Mouse (Mus musculus) adipocyte (in vitro differentiated cells): Measurements from ENCODE around the gene 4833420G17Rik.
"Not testable (repeated sequence)": the region's sequence is repeated elsewhere in the genome, so short reads cannot be mapped to it uniquely, and the experiment has no call there.

Experiments used
- DNase-seq: peaks from one replicate; pipeline ENCODE4 v3.0.0-alpha.2; 2016; ENCODE audit warnings: low spot score

The 4833420G17Rik gene

DNA sequence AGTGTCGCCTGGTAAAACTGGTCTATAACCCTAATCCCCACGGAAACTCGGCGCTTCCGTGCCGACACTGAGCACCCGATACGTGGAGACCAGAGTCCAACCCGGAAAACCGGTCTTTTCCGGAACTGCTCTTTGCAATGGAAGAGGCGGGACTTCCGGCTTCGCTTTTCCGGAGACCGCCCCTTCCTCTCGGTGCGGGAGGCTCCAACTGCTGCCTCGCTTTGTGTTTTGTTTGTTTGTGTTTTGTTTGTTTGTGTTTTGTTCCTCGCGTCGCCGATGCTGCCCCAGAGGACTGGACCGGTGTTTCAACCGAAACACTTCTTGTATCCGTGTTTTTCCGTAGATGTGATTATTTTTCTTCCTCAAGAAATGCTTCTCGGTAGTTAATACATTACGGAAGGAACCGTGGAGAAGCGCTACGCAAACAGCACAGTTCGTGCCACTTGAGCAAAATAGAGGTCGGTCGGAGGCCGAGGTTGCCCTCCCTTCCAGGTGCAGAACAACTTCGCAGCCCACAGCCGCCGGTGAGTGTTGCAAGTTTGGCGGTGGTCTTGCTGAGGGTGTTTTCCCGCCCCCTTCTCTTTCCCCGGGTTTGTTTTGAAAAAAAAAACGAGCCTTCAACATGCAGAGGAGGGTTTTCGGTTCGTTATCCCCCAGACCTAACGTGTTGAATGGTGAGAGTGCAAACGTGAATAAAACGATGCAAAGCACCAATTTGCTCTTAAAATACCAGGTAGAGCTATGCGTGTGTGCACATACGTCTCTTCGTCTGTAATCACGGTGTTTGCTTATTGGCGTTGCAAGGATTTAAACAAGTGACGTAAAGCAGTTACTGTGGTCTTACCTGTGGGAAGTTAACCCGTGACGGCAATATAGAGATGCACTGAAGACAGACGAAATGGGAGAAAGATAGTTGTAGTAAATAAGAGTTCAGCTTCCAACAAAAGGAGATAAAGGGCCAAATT is at the start of gene 4833420G17Rik:
Gene 4833420G17Rik (plus strand): TSS at position 173 of the 965 bp plus-strand sequence.
- peak; percentile 95 for DNase-seq

DNA sequence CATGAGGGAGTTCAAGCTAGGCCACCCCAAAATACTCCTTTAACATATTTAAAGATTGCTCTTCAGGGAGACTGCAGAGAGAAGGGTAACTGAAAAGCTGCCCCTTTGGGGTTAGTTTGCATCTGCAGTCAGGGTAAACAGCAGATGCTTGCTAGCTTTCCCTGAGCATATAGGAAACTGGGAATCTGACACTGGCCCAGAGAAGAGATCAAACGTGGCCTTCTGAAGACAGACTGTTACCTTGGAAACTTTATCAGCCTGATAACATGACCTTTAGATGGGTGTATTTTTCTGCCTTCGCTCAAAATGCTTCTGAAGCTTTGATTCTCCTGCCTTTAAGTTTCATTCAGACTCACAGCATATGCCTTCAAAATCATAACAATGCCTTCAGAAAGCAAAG is 49.5 kb upstream of the 4833420G17Rik start:
- DNase-seq = no peak

DNA sequence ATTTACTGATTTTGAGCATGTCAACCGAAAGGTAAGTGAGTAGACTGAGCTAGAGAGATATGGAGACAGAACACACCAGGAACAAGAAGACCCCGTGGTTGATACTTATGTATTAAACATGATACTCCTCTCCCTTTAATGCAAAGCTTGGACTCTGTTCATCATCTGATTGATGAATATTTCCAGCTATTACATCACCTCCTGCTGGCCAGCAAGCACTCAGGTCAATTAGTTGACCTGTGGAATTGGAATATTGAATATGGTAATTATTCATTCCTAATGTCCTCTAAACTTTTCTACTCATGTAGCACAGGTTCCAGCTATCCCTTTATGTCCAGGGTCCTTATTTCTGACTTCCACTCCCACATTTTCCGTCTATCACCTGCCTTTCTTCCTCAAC is 44.1 kb upstream of the 4833420G17Rik start:
- no peak for DNase-seq

DNA sequence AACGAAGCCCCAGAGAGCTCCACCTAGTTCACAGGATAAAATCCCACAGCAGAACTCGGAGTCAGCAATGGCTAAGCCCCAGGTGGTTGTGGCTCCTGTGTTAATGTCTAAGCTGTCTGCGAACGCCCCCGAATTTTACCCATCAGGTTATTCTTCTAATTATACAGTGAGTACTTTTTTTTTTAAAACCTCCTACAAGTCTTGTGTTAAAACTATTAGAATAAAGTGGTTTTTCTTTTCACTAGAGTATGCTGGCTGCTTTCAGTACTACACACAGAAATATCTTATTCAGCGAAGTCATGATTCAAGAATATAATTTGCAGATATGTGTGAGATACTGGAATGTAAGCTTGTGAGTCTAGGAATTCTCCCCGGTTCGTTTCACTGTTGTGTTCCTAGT is 32.4 kb upstream of the 4833420G17Rik start:
- DNase-seq = peak; percentile 35

DNA sequence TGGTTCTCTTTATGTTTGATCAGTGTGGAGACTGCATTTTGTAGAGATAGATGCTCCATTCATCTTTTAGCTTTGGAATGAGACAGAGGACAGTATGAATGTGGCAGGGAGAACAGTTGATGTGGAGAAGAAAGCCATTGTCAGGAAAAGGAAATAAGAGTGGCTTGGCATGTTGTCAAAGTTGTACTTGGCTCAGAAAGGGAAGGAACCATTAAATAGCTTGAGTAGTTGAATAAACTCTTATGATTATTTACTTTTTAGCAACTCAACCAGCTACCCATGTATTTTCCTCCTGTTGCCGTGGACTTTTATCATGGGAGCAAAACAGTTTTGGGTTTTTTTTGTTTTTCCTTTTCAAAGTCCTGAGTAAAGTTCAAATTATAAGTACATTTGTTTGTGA is 30.5 kb upstream of the 4833420G17Rik start:
- peak; percentile 28 for DNase-seq

DNA sequence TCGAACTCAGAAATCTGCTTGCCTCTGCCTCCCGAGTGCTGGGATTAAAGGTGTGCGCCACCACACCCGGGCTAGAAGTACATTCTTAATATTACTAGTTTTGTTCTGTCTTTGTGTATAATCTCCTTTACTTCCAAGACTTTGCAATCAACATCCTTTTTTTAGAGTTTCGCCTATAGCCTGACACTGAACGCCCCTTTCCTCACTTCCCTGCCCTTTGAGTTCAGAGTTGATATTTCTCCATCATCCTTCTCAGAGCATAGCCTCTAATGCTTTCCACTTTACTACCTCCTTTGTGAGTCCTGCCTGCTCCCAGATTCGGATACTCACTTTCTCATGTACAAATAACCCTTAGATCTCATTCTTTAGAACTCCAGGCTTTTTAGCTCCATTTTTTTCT is 28.2 kb upstream of the 4833420G17Rik start:
- DNase-seq = no peak

DNA sequence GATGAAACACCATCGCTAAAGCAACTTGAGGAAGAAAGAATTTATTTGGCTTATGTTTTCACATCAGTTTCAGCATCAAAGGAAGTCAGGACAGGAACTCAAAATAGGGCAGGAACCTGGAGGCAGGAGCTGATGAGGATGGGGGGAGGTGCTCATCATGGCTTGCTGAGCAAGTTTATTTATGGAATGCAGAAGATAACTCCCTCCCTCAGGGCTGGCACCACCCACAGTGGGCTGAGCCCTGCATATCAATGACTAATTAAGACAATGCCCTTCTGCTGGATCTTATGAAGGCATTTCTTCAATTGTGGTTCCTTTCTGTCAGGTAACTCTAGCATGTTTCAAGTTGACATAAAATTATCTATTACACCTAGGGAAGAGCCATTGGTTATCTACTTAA is 20.3 kb upstream of the 4833420G17Rik start:
- DNase-seq = no peak

DNA sequence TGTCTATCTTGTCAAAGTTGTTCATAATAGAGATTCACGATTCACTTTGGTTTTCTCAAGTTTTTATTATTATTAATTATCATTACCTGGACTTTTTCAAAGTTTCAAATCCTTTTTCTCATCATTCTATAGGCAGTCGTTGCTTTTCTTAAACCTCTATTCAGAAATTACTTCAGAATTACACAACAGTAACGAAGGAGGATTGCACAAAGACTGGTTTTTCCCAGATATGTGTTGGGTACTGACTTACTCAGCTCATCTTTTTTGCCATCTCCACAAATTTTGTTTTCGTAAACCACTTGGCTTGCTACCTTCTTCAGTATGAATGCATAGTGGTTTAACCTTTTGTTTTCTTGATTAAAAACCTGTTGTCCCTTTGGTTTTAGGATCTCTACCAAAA is 9.0 kb upstream of the 4833420G17Rik start:
- DNase-seq = no peak

DNA sequence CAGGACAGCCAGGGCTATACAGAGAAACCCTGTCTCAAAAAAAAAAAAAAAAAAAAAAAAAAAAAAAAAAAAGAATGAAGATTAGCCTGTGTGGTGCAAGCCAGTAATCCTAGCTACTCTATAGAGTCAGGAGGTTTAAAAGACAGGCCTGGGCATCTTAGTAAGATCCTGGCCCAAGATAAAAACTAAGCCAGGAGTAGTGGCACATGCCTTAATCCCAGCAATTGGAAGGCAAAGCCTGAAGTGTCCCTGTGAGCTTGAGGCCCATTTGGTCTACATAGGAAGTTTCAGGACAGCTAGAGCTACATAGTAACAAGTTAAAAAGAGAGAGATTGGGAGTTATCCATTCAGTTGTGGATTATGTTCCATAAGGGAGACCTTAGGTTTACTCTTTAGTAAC is 7.5 kb upstream of the 4833420G17Rik start:
- DNase-seq = no peak

DNA sequence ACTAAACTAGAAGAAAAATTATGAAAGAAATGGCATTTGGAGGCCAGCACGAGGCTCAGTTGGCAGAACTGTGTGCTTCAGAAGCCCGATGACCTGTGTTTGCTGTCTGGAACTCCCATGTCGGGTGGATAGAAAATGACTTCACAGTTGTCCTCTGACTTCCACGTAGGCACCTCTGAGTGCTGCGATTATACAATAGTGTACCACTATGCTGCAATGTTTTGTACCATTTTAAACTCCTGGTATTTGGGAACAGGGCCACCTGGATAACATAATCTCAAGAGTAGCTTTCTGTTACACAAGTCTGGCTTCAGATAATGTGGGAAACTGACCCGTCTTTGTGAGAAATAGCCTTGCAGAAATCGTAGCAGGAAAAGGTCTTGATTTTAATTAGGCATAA is 6.2 kb upstream of the 4833420G17Rik start:
- peak; percentile 45 for DNase-seq

DNA sequence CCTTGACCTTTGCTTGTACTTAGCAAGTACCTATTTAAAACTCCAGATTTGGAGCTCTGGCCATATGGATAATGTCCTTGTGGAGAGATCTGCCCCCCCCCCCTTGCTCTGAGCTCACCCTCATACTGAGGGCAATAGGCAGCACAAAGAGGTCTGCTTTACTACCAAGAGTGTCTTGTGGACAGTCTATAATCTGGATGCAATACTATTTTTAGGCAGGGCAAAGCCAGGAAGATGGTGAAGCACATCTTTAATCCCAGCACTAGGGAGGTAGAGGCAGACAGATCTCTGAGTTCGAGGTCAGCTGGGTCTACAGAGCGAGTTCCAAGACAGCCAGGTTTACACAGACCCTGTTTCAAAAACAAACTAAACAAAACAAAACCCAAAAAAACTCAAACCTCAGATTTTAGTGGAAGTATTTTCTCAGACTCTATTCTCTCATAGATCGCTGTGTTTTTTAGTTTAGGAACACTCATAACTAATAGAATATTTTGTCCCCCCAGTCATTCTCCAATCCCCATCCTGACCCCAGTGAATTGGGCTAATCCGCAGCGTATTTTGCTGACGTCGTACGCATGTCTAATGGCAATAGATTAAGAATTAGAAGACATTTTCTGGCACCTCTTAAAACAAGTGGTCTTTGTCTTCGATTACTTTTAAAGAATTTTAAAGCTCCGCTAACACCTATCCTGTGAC is 520 bp upstream of the 4833420G17Rik start:
- DNase-seq = peak; percentile 33

DNA sequence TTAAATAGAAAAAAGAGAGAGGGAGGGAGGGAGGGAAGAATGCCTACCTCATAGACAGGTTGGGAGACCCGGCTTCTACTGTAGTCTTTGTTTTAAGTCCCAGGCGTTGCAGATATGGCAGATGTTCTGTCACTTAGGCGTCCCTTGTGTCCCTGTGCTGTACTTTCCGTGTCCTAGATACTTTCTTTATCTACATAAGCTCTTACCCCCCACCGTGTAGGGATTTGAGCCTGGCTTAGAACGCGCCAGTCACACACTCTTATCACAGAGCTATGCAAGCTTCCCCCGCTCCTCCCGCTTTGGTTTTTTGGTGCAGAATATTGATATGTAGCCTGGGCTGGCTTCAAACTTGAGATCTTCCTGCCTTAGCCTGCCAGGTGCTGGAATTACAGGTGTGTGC is 14.1 kb downstream of the 4833420G17Rik start:
- no peak for DNase-seq

DNA sequence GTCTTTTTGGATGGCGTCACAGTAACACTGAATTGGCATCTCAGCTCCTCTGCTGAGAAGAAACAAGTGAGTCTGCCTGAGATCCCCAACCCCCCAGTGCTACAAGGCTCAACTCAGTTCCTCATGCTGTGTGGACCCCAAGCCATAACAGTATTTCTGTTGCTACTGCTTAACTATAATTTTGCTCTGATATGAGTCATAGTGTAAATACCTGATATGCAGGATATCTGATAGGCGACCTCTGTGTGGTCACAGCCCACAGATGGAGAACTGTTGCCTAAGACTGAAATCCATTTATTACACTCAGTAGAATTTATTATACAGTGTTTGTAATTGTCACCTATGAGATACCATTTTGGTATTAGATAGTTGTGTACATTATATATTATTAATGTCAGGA is 15.2 kb downstream of the 4833420G17Rik start:
- DNase-seq = no peak

DNA sequence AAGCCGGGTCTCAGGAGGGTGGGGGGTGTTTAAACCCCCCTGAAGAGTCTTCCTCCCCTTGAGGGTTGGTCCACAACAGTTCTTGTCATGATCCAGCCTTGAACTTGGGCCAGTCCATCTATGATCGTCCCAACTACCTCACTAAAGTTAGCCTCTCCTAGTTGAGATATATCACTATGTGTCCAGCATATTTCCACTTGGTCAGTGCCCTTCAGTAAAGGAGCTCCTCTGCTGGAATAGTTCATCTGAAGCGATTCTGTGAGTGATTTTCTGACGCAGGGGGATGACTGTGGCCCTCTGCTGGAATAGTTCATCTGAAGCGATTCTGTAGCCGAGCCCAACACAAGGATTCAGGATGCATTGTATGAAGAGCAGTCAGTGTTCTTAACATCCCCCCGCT is 24.8 kb downstream of the 4833420G17Rik start:
- DNase-seq = peak; percentile 18

DNA sequence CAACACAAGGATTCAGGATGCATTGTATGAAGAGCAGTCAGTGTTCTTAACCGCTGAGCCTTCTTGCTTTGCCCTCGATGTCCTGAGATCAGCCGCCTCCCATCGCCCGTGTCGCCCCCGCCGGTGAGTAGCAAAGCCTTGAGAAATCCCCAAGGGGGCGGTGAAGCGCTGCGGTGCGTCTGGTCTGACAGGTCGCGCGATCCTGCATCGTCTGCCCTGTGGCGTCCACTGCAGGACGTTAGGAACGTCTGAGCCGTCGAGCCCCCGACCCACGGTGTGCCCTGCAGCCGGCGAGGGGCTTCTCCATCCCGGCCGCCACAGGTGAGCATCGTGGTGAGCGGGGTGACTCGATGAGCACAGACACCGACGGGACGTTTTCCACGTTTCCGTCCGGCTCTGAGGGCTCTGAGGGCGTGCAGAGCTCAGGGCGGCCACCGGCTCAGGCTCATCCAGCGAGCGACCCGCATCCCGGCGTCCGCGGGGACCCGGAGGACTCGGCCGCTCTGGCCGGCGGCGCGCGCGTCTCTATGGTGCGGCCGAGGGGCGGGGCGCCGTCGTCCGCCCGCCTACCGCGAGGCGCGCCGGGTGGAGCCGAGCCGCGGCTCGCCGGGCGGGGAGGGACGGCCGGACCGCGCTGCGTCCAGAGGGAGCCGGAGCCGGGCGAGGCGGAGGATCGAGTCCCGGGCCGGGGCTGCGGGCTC is 25.5 kb downstream of the 4833420G17Rik start, which contains the start of the genes Tmem267 and 3110070M22Rik:
Gene Tmem267 (plus strand): TSS at position 160 of the 701 bp plus-strand sequence.
Gene 3110070M22Rik (minus strand): TSS at position 504 of the 701 bp plus-strand sequence.
- DNase-seq = peak; percentile 75

DNA sequence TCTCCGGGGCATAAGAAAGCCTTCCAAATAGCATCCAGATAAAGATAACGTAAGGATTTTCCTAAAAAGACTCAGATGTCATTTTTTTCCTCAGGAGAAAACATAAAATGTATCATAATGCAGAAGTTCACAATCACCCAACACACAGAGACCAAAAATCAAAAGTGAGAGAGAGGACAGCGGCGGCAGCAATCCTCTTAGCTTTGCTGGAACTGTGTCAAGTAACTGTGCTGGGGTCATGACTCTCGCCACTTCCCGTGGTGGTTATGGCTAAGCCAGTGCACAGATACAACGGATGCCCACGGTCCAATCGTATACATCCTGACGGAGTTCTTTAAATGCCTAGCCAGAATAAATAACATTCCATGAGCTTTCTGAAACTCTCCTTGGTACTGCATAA is 29.5 kb downstream of the 4833420G17Rik start:
- peak; percentile 14 for DNase-seq

DNA sequence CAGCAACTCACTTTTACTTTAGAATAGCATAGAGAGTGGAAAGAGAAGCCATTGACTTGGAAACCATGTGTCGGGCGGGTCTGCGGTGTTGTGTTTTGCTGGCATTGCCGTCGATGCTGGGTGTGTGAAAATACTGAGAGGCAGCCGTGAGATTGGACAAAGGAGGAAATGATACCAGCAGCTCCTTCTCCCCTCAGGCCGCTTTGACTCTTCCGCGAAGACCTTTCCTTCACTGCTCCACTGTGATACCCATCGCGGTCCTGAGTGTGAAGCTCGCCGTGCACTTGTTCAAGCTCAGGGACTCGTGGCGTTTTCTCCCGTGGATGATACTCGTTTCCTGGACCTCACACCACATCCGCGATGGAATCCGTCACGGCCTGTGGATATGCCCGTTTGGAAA is 32.4 kb downstream of the 4833420G17Rik start:
- DNase-seq = not testable (repeated sequence)
